24 mouse cellular contexts compared by ENCODE assay signal in the genomic region with DNA sequence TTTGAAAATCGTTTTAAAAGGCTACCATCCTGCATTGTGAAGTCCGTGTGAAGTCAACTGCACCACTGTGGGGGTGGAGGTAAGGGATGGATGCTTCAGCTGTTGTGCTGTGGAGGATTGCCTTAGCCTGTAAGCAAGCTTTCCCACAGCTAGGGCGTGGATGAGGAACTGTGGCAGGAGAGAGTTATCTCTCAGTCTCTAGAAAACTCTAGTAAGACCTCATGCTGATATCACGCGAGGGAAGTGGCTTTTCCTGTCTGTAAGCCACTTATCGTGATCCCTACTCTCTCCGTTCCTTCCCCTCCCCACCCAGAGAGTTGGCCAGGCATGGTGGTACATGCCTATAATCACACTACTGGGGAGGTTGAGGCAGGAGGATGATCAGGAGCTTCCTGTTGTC. TPM values are rescaled to one million over a fixed set of nuclear protein-coding genes. Genes with fewer than 3 reads are reported as not detected.
DNase-seq lines count a peak whose midpoint lies in the region; ATAC-seq and TF ChIP-seq lines count a peak whose summit lies in the region.
"Had no signal": no experiment of that assay in that cellular context is flagged by ENCODE, and none has a peak within 500 bp of the region (broad histone marks: within the 10 kb centered on the region; RNA-seq: fewer than 3 reads in every experiment).

No protein-coding gene starts in this region.

- H3K9ac ChIP-seq in liver, embryonic 12.5 days: no peak overlapping the region
- H3K9ac ChIP-seq: embryonic facial prominence, embryonic 13.5 days; hindbrain, embryonic 12.5 days; lung, embryonic 14.5 days; midbrain, embryonic 13.5 days; neural tube, embryonic 15.5 days had no signal

- no peaks in the 10 kb centered on the region for H3K36me3 ChIP-seq in liver, embryonic 12.5 days
- peaks cover 96% of the 10 kb centered on the region for H3K36me3 ChIP-seq in megakaryocyte, embryonic 14.5 days (replicated peaks; ENCODE audit: low read length)
- H3K36me3 ChIP-seq: embryonic facial prominence, embryonic 13.5 days; hindbrain, embryonic 12.5 days; limb, embryonic 10.5 days; midbrain, embryonic 13.5 days had no signal

- peak overlapping the region; percentile 37 for H3K27ac ChIP-seq in bone marrow macrophage, adult 2 months (ENCODE audit: insufficient read depth, low read depth, low read length)
- 0 out of 2 replicates have a peak overlapping the region, but pooled peaks have one; percentile 8 for H3K27ac ChIP-seq in liver, embryonic 12.5 days
- H3K27ac ChIP-seq: embryonic facial prominence, embryonic 13.5 days; hindbrain, embryonic 12.5 days; limb, embryonic 10.5 days; midbrain, embryonic 13.5 days; neural tube, embryonic 15.5 days had no signal

- no peaks in the 10 kb centered on the region for H3K9me3 ChIP-seq in liver, embryonic 12.5 days (replicated peaks)
- H3K9me3 ChIP-seq in megakaryocyte, embryonic 14.5 days: no peaks in the 10 kb centered on the region
- H3K9me3 ChIP-seq: embryonic facial prominence, embryonic 13.5 days; heart, embryonic 10.5 days; hindbrain, embryonic 12.5 days; limb, embryonic 10.5 days; midbrain, embryonic 13.5 days; neural tube, embryonic 15.5 days had no signal

- H3K4me1 ChIP-seq in bone marrow macrophage, adult 2 months (ENCODE audit: control insufficient read depth, insufficient read depth, low read length): peaks cover 42% of the 10 kb centered on the region
- peaks cover 62% of the 10 kb centered on the region for H3K4me1 ChIP-seq in liver, embryonic 12.5 days
- H3K4me1 ChIP-seq in megakaryocyte, embryonic 14.5 days: peaks cover 89% of the 10 kb centered on the region
- H3K4me1 ChIP-seq: limb, embryonic 10.5 days had no signal

- peak; percentile 51 for DNase-seq in 416B (ENCODE audit: low read depth)
- no peak for DNase-seq in thymus, postnatal 25 days
- no peak for DNase-seq in left cerebral cortex, adult 11 months (ENCODE audit: low spot score)
- DNase-seq in gastrocnemius, postnatal 10 days: no peak
- DNase-seq: adrenal gland, adult 8-10 months; cerebellum, postnatal 10 days; lung, embryonic 14.5 days; lung, postnatal 36 days; right cerebral cortex, postnatal 4 days; thymus, adult 2 months had no signal

- no peaks in the 10 kb centered on the region; the same call in 1 of the 2 replicates for H3K27me3 ChIP-seq in liver, embryonic 12.5 days (replicated peaks)
- no peaks in the 10 kb centered on the region for H3K27me3 ChIP-seq in megakaryocyte, embryonic 14.5 days (replicated peaks)
- H3K27me3 ChIP-seq: embryonic facial prominence, embryonic 13.5 days; hindbrain, embryonic 12.5 days; midbrain, embryonic 13.5 days; neural tube, embryonic 15.5 days; Patski had no signal

- peak; percentile 65 for ATAC-seq in liver, embryonic 12.5 days
- ATAC-seq: forebrain, embryonic 16.5 days; midbrain, embryonic 13.5 days; Patski had no signal

- WGBS in liver, embryonic 12.5 days (ENCODE audit: insufficient replicate concordance): 19% methylated on average over 7 of the region's 7 CpGs

- TF ChIP-seq CTCF in bone marrow macrophage, adult 2 months (IDR thresholded peaks at IDR 0.05; ENCODE audit: low read depth, low read length): no peak

- peak overlapping the region; percentile 0; the same call in 1 of the 2 replicates for H3K4me2 ChIP-seq in liver, embryonic 12.5 days
- H3K4me2 ChIP-seq: embryonic facial prominence, embryonic 13.5 days; hindbrain, embryonic 12.5 days; lung, embryonic 14.5 days; midbrain, embryonic 13.5 days; neural tube, embryonic 15.5 days had no signal

- H3K4me3 ChIP-seq in bone marrow macrophage, adult 2 months (ENCODE audit: insufficient read depth, low read length): no peak overlapping the region
- H3K4me3 ChIP-seq in liver, embryonic 12.5 days: no peak overlapping the region
- H3K4me3 ChIP-seq in megakaryocyte, embryonic 14.5 days (replicated peaks): peak overlapping the region; percentile 14
- H3K4me3 ChIP-seq: embryonic facial prominence, embryonic 13.5 days; heart, embryonic 10.5 days; hindbrain, embryonic 12.5 days; limb, embryonic 10.5 days; midbrain, embryonic 13.5 days; neural tube, embryonic 15.5 days had no signal

- TF ChIP-seq POLR2A in bone marrow macrophage, adult 2 months (IDR thresholded peaks at IDR 0.05; ENCODE audit: borderline replicate concordance, low read depth, low read length): no peak

RNA-seq across cellular contexts. Expression of gene Crtam, which starts 44.9 kb away (rescaled TPM):
- polyA plus RNA-seq in bone marrow macrophage, adult 2 months (2012; ENCODE audit: insufficient read depth, insufficient read length, missing spikeins): not detected in 2 replicates
- 0.11 TPM in 1 of 2 replicates, not detected in the other for polyA plus RNA-seq in liver, embryonic 12.5 days (2016; fragmentation: Nextera tagmentation; extraction: Ambion mirVana)
- polyA plus RNA-seq in megakaryocyte, embryonic 14.5 days (2012; ENCODE audit: insufficient read depth, low replicate concordance): 0.40 and 0.49 TPM in 2 replicates
- total RNA-seq in gastrocnemius, postnatal 10 days (2021): under 1 TPM in 1 of 2 experiments, not detected in 1; 0.14 TPM
- total RNA-seq: left cerebral cortex, adult 18-20 months had no signal
- polyA plus RNA-seq: forebrain, embryonic 16.5 days; gonadal fat pad, adult 2 months; heart, postnatal 0 days; Patski had no signal
